ENCODE assay signal across 8 mouse cellular contexts in genomic region chr5:147227354-147228112, GRCm38 (mm10). TPM values are rescaled to one million over a fixed set of nuclear protein-coding genes. Genes with fewer than 3 reads are reported as not detected.
DNase-seq lines count a peak whose midpoint lies in the region; ATAC-seq lines count a peak whose summit lies in the region.

No protein-coding gene starts in this region.

- H3K9ac ChIP-seq in heart, embryonic 12.5 days = no peak overlapping the region
- no peak overlapping the region for H3K9ac ChIP-seq in limb, embryonic 11.5 days (ENCODE audit: low read length)
- H3K9ac ChIP-seq in midbrain, embryonic 16.5 days (ENCODE audit: low read depth, low read length) = no peak overlapping the region

- H3K27ac ChIP-seq in heart, embryonic 12.5 days (ENCODE audit: poor library complexity, severe bottlenecking) = no peak overlapping the region
- no peak overlapping the region for H3K27ac ChIP-seq in limb, embryonic 11.5 days (replicated peaks; ENCODE audit: low read depth, low read length)
- no peak overlapping the region for H3K27ac ChIP-seq in midbrain, embryonic 16.5 days (ENCODE audit: low read length)

- no peak overlapping the region for H3K4me3 ChIP-seq in heart, embryonic 12.5 days
- no peak overlapping the region for H3K4me3 ChIP-seq in limb, embryonic 11.5 days (ENCODE audit: low read depth, low read length)
- H3K4me3 ChIP-seq in midbrain, embryonic 16.5 days (ENCODE audit: low read depth, low read length) = no peak overlapping the region

- H3K4me2 ChIP-seq in heart, embryonic 12.5 days = no peak overlapping the region
- H3K4me2 ChIP-seq in limb, embryonic 11.5 days (ENCODE audit: low read depth, severe bottlenecking) = no peak overlapping the region
- no peak overlapping the region for H3K4me2 ChIP-seq in midbrain, embryonic 16.5 days (ENCODE audit: low read length)

- DNase-seq in heart, adult 11 months = peak; percentile 93
- peak; percentile 82 for DNase-seq in embryo, embryonic 9.5 days (ENCODE audit: extremely low spot score)
- DNase-seq in gastrocnemius, postnatal 4 days (ENCODE audit: low spot score in 2 of 2) = peak; percentile 73 to 82
- DNase-seq in kidney, adult 8-10 months = peak; percentile 51 to 75
- DNase-seq in limb, embryonic 11.5 days (ENCODE audit: low spot score) = peak; percentile 94
- DNase-seq in spleen, adult 18-20 months = peak; percentile 51 to 79

- no peak for ATAC-seq in heart, embryonic 12.5 days (ENCODE audit: insufficient number of reproducible peaks, low FRiP score)
- peak; percentile 73 for ATAC-seq in limb, embryonic 11.5 days (ENCODE audit: insufficient number of reproducible peaks, low FRiP score, low TSS enrichment, low read depth)
- peak; percentile 80 for ATAC-seq in midbrain, embryonic 16.5 days

- peaks cover 56% of the 10 kb centered on the region for H3K27me3 ChIP-seq in heart, embryonic 12.5 days (replicated peaks)
- H3K27me3 ChIP-seq in limb, embryonic 11.5 days (ENCODE audit: control insufficient read depth, insufficient read depth, low read length) = peaks cover 47% of the 10 kb centered on the region
- H3K27me3 ChIP-seq in midbrain, embryonic 16.5 days (ENCODE audit: control insufficient read depth, insufficient read depth, low read depth, low read length) = peaks cover 48% of the 10 kb centered on the region

- H3K36me3 ChIP-seq in heart, embryonic 12.5 days = no peaks in the 10 kb centered on the region
- no peaks in the 10 kb centered on the region for H3K36me3 ChIP-seq in limb, embryonic 11.5 days (ENCODE audit: control insufficient read depth, insufficient read depth, low read length)
- H3K36me3 ChIP-seq in midbrain, embryonic 16.5 days (ENCODE audit: control insufficient read depth, insufficient read depth, low read length) = no peaks in the 10 kb centered on the region

- H3K4me1 ChIP-seq in heart, embryonic 12.5 days (replicated peaks) = no peaks in the 10 kb centered on the region
- H3K4me1 ChIP-seq in limb, embryonic 11.5 days (ENCODE audit: control insufficient read depth, insufficient read depth, low read length) = no peaks in the 10 kb centered on the region
- no peaks in the 10 kb centered on the region for H3K4me1 ChIP-seq in midbrain, embryonic 16.5 days (ENCODE audit: control insufficient read depth, insufficient read depth, low read length)

- 14% methylated on average over 25 of the region's 25 CpGs for WGBS in heart, embryonic 12.5 days
- 16% methylated on average over 25 of the region's 25 CpGs for WGBS in limb, embryonic 11.5 days
- 17% methylated on average over 25 of the region's 25 CpGs for WGBS in midbrain, embryonic 16.5 days

- no peaks in the 10 kb centered on the region for H3K9me3 ChIP-seq in heart, embryonic 12.5 days (replicated peaks)
- H3K9me3 ChIP-seq in limb, embryonic 11.5 days (ENCODE audit: control insufficient read depth, low read length) = no peaks in the 10 kb centered on the region
- H3K9me3 ChIP-seq in midbrain, embryonic 16.5 days (replicated peaks; ENCODE audit: control insufficient read depth, low read length, poor library complexity, severe bottlenecking) = no peaks in the 10 kb centered on the region

RNA-seq across cellular contexts. Expression of gene Gsx1, which starts 39.0 kb away (rescaled TPM):
- polyA plus RNA-seq in heart, embryonic 12.5 days (2016; fragmentation: Nextera tagmentation; extraction: Ambion mirVana) = not detected in 2 replicates
- total RNA-seq in gastrocnemius, postnatal 4 days (2021) = not detected
- not detected in 2 replicates for polyA plus RNA-seq in limb, embryonic 11.5 days (2014; fragmentation: Nextera tagmentation; extraction: Ambion mirVana)
- polyA plus RNA-seq in midbrain, embryonic 16.5 days (2015; fragmentation: Nextera tagmentation; extraction: Ambion mirVana) = 2.2 and 4.2 TPM in 2 replicates

RNA-seq across cellular contexts. Expression of gene Pdx1, which starts 42.2 kb away (rescaled TPM):
- polyA plus RNA-seq in heart, embryonic 12.5 days (2016; fragmentation: Nextera tagmentation; extraction: Ambion mirVana) = not detected in 2 replicates
- not detected for total RNA-seq in gastrocnemius, postnatal 4 days (2021)
- not detected in 2 replicates for polyA plus RNA-seq in limb, embryonic 11.5 days (2014; fragmentation: Nextera tagmentation; extraction: Ambion mirVana)
- polyA plus RNA-seq in midbrain, embryonic 16.5 days (2015; fragmentation: Nextera tagmentation; extraction: Ambion mirVana) = not detected in 2 replicates
